Mouse (Mus musculus): ENCODE data around the gene Gm10563.

- no peak for TF ChIP-seq POLR2A (IDR thresholded peaks at IDR 0.05; ENCODE audit: control insufficient read depth, low read depth, low read length)
- TF ChIP-seq CTCF (IDR thresholded peaks at IDR 0.05; ENCODE audit: control insufficient read depth, insufficient read depth, insufficient replicate concordance, low read depth, low read length), result no peak
Observed at GRCm38 (mm10) chr4:155653451-155654182, 8.4 kb upstream of the Gm10563 start.
